Comparison of ENCODE assay signal across 9 mouse cellular contexts in the genomic region with DNA sequence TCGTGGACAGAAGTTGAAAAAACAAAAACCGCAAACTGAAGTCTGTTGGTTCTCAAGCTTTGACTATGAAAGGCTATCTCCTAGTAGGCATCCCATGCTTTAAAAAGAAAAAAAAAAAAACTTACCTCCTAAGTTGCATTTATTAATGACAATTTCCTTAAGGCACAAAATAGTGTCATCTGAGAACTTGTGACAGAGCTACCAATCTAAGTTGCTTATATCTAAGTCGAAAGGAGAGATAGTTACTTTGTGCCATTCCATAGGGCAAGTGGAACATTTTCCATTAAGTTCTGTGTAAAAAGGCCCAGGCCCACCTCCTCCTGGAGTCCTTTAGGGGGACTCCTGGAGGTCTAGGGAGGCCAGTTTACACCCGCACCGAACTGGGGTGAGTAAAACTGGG. TPM values are rescaled to one million over a fixed set of nuclear protein-coding genes. Genes with fewer than 3 reads are reported as not detected.
A peak's percentile ranks its signal among the peaks of the same experiment; 100 is the strongest.
DNase-seq lines count a peak whose midpoint lies in the region; ATAC-seq and TF ChIP-seq lines count a peak whose summit lies in the region.
"Had no signal": no experiment of that assay in that cellular context is flagged by ENCODE, and none has a peak within 500 bp of the region (broad histone marks: within the 10 kb centered on the region; RNA-seq: fewer than 3 reads in every experiment).

No protein-coding gene starts in this region.

- no peak for TF ChIP-seq CTCF in E14TG2a.4 (conservative IDR thresholded peaks at IDR 0.05; ENCODE audit: low read length)

- peaks cover 6% of the 10 kb centered on the region; the same call in 1 of the 2 replicates for H3K36me3 ChIP-seq in heart, embryonic 11.5 days (ENCODE audit: control insufficient read depth, insufficient read depth, low read length)
- peaks cover 17% of the 10 kb centered on the region for H3K36me3 ChIP-seq in E14TG2a.4 (ENCODE audit: insufficient read depth, low read length)
- H3K36me3 ChIP-seq in forebrain, embryonic 14.5 days (ENCODE audit: control insufficient read depth, insufficient read depth, low read length): peaks cover 19% of the 10 kb centered on the region
- peaks cover 23% of the 10 kb centered on the region for H3K36me3 ChIP-seq in liver, embryonic 15.5 days (replicated peaks)

- intact Hi-C loops in heart, postnatal 10 days (cut with DNase I): no loop called here

- WGBS in heart, embryonic 11.5 days (ENCODE audit: insufficient replicate concordance): 57% methylated on average over 5 of the region's 5 CpGs
- WGBS in forebrain, embryonic 14.5 days: 59% methylated on average over 5 of the region's 5 CpGs
- 34% methylated on average over 5 of the region's 5 CpGs for WGBS in liver, embryonic 15.5 days (ENCODE audit: insufficient replicate concordance)

- DNase-seq in heart, postnatal 10 days: no peak
- no peak for DNase-seq in forebrain, embryonic 14.5 days (ENCODE audit: low spot score)
- DNase-seq in adrenal gland, adult 8-10 months: no peak
- DNase-seq in left cerebral cortex, adult 9 months (ENCODE audit: low spot score in 2 of 2): no peak
- DNase-seq in thymus, postnatal 10 days (ENCODE audit: low spot score in 2 of 2): no peak
- DNase-seq: thymus, adult 2 months had no signal

- no peak for ATAC-seq in heart, embryonic 11.5 days (replicated peaks; ENCODE audit: insufficient number of reproducible peaks, low FRiP score, low TSS enrichment)
- ATAC-seq in forebrain, embryonic 14.5 days: no peak
- ATAC-seq in liver, embryonic 15.5 days (ENCODE audit: insufficient read depth): no peak

- H3K4me2 ChIP-seq in heart, embryonic 11.5 days: peak overlapping the region; percentile 63
- peak overlapping the region; percentile 70 for H3K4me2 ChIP-seq in forebrain, embryonic 14.5 days (ENCODE audit: low read length)
- H3K4me2 ChIP-seq in liver, embryonic 15.5 days: peak overlapping the region; percentile 72

- no peaks in the 10 kb centered on the region for H3K9me3 ChIP-seq in heart, embryonic 11.5 days (replicated peaks; ENCODE audit: control insufficient read depth, low read length)
- H3K9me3 ChIP-seq in E14TG2a.4 (ENCODE audit: low read length): no peaks in the 10 kb centered on the region
- no peaks in the 10 kb centered on the region for H3K9me3 ChIP-seq in forebrain, embryonic 14.5 days (replicated peaks; ENCODE audit: control insufficient read depth, low read length)
- no peaks in the 10 kb centered on the region for H3K9me3 ChIP-seq in liver, embryonic 15.5 days (replicated peaks)

- H3K4me1 ChIP-seq in heart, embryonic 11.5 days (ENCODE audit: control insufficient read depth, insufficient read depth, low read length): peaks cover 20% of the 10 kb centered on the region
- H3K4me1 ChIP-seq in E14TG2a.4 (replicated peaks; ENCODE audit: low read depth, low read length): peaks cover 28% of the 10 kb centered on the region
- H3K4me1 ChIP-seq in forebrain, embryonic 14.5 days (ENCODE audit: control insufficient read depth, insufficient read depth, low read length): peaks cover 9% of the 10 kb centered on the region; the same call in 1 of the 2 replicates
- peaks cover 72% of the 10 kb centered on the region for H3K4me1 ChIP-seq in liver, embryonic 15.5 days (replicated peaks)

- H3K9ac ChIP-seq in heart, embryonic 11.5 days (ENCODE audit: low read depth, low read length): peak overlapping the region; percentile 85; the same call in 1 of the 2 replicates
- H3K9ac ChIP-seq in forebrain, embryonic 14.5 days (ENCODE audit: low read length): no peak overlapping the region; the same call in 1 of the 2 replicates
- H3K9ac ChIP-seq in liver, embryonic 15.5 days: peak overlapping the region; percentile 95

- no peaks in the 10 kb centered on the region for H3K27me3 ChIP-seq in heart, embryonic 11.5 days (ENCODE audit: control insufficient read depth, insufficient read depth, low read length)
- no peaks in the 10 kb centered on the region for H3K27me3 ChIP-seq in E14TG2a.4 (ENCODE audit: insufficient read depth, low read length)
- no peaks in the 10 kb centered on the region for H3K27me3 ChIP-seq in forebrain, embryonic 14.5 days (replicated peaks; ENCODE audit: control insufficient read depth, insufficient read depth, low read length)
- no peaks in the 10 kb centered on the region for H3K27me3 ChIP-seq in liver, embryonic 15.5 days

- peak overlapping the region; percentile 82 for H3K27ac ChIP-seq in heart, embryonic 11.5 days (ENCODE audit: low read depth, low read length)
- H3K27ac ChIP-seq in forebrain, embryonic 14.5 days (ENCODE audit: low read depth, low read length): peak overlapping the region; percentile 84
- peak overlapping the region; percentile 92 for H3K27ac ChIP-seq in liver, embryonic 15.5 days (replicated peaks)

- H3K4me3 ChIP-seq in heart, embryonic 11.5 days (ENCODE audit: low read depth, low read length): peak overlapping the region; percentile 93; the same call in 1 of the 2 replicates
- peak overlapping the region; percentile 88 for H3K4me3 ChIP-seq in E14TG2a.4 (replicated peaks; ENCODE audit: low read length)
- H3K4me3 ChIP-seq in forebrain, embryonic 14.5 days (ENCODE audit: low read depth, low read length): no peak overlapping the region; the same call in 1 of the 2 replicates
- H3K4me3 ChIP-seq in liver, embryonic 15.5 days (replicated peaks): peak overlapping the region; percentile 94

RNA-seq across cellular contexts. Expression of gene Ppp2r1b, which starts 10.7 kb away (rescaled TPM):
- polyA plus RNA-seq in heart, embryonic 11.5 days (2014; fragmentation: Nextera tagmentation; extraction: Ambion mirVana): 63.1 and 66.9 TPM in 2 replicates
- 10 to 100 TPM; 14.7 to 16.4 TPM for total RNA-seq in heart, postnatal 10 days (2021)
- 78.9 and 94.5 TPM in 2 replicates for polyA plus RNA-seq in forebrain, embryonic 14.5 days (2014; fragmentation: Nextera tagmentation; extraction: Ambion mirVana)
- polyA plus RNA-seq in liver, embryonic 15.5 days (2015; fragmentation: Nextera tagmentation; extraction: Ambion mirVana): 68.8 and 70.2 TPM in 2 replicates
- 10 to 100 TPM; 32.9 to 46.7 (median 43.7) TPM for total RNA-seq in adrenal gland, adult 8-10 months (2022)
